Mouse (Mus musculus): ENCODE measurements around the gene Scn5a.
A peak's percentile ranks its signal among the peaks of the same experiment; 100 is the strongest.

DNA sequence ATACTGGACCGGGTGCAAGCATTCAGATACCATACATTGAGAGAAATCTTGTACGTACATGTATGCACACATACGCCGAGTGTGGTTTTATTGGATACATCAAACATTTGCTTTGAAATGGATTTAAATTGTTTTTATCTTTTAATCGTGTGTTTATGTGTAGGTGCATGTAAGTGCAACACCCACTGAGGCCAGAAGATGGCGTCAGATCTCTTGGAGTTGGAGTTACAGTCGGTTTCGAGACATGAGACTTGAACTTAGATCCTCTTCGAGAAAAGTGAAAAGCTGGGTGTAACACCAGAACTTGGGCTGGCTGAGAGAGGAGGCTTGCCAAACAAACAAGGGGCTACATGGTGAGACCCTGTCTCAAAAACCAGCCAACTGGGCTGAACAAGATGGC is 75.2 kb downstream of the Scn5a start:
- no peak for TF ChIP-seq TCF12 (IDR thresholded peaks at IDR 0.05; ENCODE audit: low read depth, low read length)
- TF ChIP-seq CHD2 (IDR thresholded peaks at IDR 0.05; ENCODE audit: low read length), result no peak
- peak in 2 of 3 experiments; percentile 9 to 25; a peak in 3 of 6 replicates for TF ChIP-seq CTCF (IDR thresholded peaks at IDR 0.05 in 2 of 3, conservative IDR thresholded peaks at IDR 0.05 in 1 of 3; ENCODE audit: control insufficient read depth in 1 of 3, insufficient read depth in 1 of 3, low read depth in 2 of 3, low read length in 3 of 3, poor library complexity in 1 of 3, severe bottlenecking in 1 of 3)
- no peak for TF ChIP-seq MAFK (IDR thresholded peaks at IDR 0.05; ENCODE audit: borderline replicate concordance, low read depth, low read length)
- TF ChIP-seq JUND (IDR thresholded peaks at IDR 0.05; ENCODE audit: low read depth, low read length), result no peak
- no peak for TF ChIP-seq NRF1 (IDR thresholded peaks at IDR 0.05; ENCODE audit: insufficient read depth, low read depth, low read length, poor library complexity, severe bottlenecking)
- no peak for TF ChIP-seq POLR2A (IDR thresholded peaks at IDR 0.05; ENCODE audit: control insufficient read depth in 1 of 2, insufficient read depth in 1 of 2, low read depth in 1 of 2, low read length in 2 of 2, poor library complexity in 1 of 2)
- no peak for TF ChIP-seq MXI1 (IDR thresholded peaks at IDR 0.05; ENCODE audit: low read depth, low read length)
- TF ChIP-seq ELF1 (IDR thresholded peaks at IDR 0.05; ENCODE audit: low read depth, low read length), result no peak
- TF ChIP-seq RCOR1 (IDR thresholded peaks at IDR 0.05; ENCODE audit: low read depth, low read length), result no peak
- TF ChIP-seq ZKSCAN1 (IDR thresholded peaks at IDR 0.05; ENCODE audit: low read depth, low read length), result no peak
